Mouse (Mus musculus) spleen, adult 2 months (tissue): ENCODE data around the gene Gm7030.
"Not testable (repeated sequence)": the region's sequence is repeated elsewhere in the genome, so short reads cannot be mapped to it uniquely, and the experiment has no call there.

ENCODE experiments used
- CTCF ChIP-seq: fragments of 200-500 bp; IDR thresholded peaks from 2 replicates; pipeline ENCODE4 v1.5.1; 2011; ENCODE audit warnings: mild to moderate bottlenecking, inconsistent platforms; ENCODE audit not compliant: insufficient read depth, insufficient read length, insufficient replicate concordance; ENCODE audit errors: extremely low read depth
- POLR2A ChIP-seq: fragments of 200-500 bp; IDR thresholded peaks from 2 replicates; pipeline ENCODE4 v1.6.1; 2011; ENCODE audit warnings: low read depth, low read length, inconsistent platforms

DNA sequence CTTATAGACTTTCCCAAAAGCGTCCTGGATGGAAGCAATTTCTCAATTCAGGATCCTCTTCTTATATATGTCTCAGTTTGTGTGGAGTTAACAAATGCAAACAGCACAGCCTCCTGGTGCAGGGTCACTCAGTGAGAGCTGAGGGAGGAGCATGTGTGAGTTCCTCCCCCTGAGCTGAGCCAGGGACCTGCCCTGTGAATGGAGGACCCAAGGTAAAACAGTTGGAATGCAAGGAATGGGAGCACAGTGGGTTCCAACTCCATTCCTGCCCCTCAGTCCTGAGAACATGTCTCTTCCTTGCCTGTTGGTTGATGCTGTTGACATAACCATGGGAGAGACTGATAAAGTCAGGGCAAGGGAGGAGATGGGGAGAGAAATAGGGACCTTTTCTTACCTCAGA, 39.9 kb upstream of the Gm7030 start:
- not testable (repeated sequence) for TF ChIP-seq CTCF, POLR2A
